Mouse (Mus musculus): Measurements from ENCODE around the gene Adgrg7.

- TF ChIP-seq POLR2A (IDR thresholded peaks at IDR 0.05; ENCODE audit: low read depth, low read length) = no peak
- TF ChIP-seq CTCF (IDR thresholded peaks at IDR 0.05; ENCODE audit: extremely low read depth, insufficient read depth, insufficient read length, insufficient replicate concordance) = no peak
These were observed 5.9 kb upstream of the Adgrg7 start for GRCm38 (mm10) chr16:56801370-56802109.
